Mouse (Mus musculus) forebrain, postnatal 0 days (tissue): ENCODE measurements at regions not wholly inside any gene's neighbourhood (a gene's known extent, or its start where the extent isn't known, plus 50 kb on each side); places are given as distances from the start of the nearest gene placed in this dataset.

Source experiments
- ATAC-seq: fragments of 200-750 bp; cut with Nextera tagmentation; 2 replicates; pipeline ENCODE4 v1.8.0; 2017; ENCODE audit warnings: mild to moderate bottlenecking, moderate library complexity
- DNase-seq: peaks from one replicate; pipeline ENCODE4 v3.0.0-alpha.2; 2015
- H3K27ac ChIP-seq: fragments of 300-500 bp; sonication (generic); 2 replicates; pipeline ENCODE4 v1.5.1; 2014; ENCODE audit warnings: low read depth, mild to moderate bottlenecking, antibody characterized with exemption, low read length, moderate library complexity, mixed read lengths
- H3K27me3 ChIP-seq: fragments of 300-500 bp; sonication (generic); 2 replicates; pipeline ENCODE4 v1.6.1; 2014; ENCODE audit warnings: mild to moderate bottlenecking, low read length, mixed read lengths; ENCODE audit not compliant: insufficient read depth
- H3K36me3 ChIP-seq: fragments of 300-500 bp; sonication (generic); 2 replicates; pipeline ENCODE4 v1.6.1; 2014; ENCODE audit warnings: mild to moderate bottlenecking, moderate library complexity; ENCODE audit not compliant: insufficient read depth
- H3K4me1 ChIP-seq: fragments of 300-500 bp; sonication (generic); 2 replicates; pipeline ENCODE4 v1.6.1; 2014; ENCODE audit warnings: antibody characterized with exemption; ENCODE audit not compliant: insufficient read depth
- H3K4me2 ChIP-seq: fragments of 300-500 bp; sonication (generic); 2 replicates; pipeline ENCODE4 v1.6.1; 2014; ENCODE audit warnings: low read depth, mild to moderate bottlenecking, moderate library complexity
- H3K4me3 ChIP-seq: fragments of 300-500 bp; sonication (generic); 2 replicates; pipeline ENCODE4 v1.5.1; 2014; ENCODE audit warnings: low read depth, low read length, mixed read lengths
- H3K9ac ChIP-seq: fragments of 300-500 bp; sonication (generic); 2 replicates; pipeline ENCODE4 v1.6.1; 2014; ENCODE audit warnings: mild to moderate bottlenecking
- H3K9me3 ChIP-seq: fragments of 300-500 bp; sonication (generic); 2 replicates; pipeline ENCODE4 v1.6.1; 2016; ENCODE audit warnings: low read length
- CTCF ChIP-seq: sonication (generic); IDR thresholded peaks from 2 replicates; pipeline ENCODE4 v1.5.1; 2016; ENCODE audit warnings: antibody characterized with exemption, control low read depth, low read depth
- WGBS: fragments of 180-500 bp; shearing (Covaris S2); extraction: QIAGEN DNeasy Blood & Tissue Kit; methylation state at CpG from one replicate; pipeline ENCODE4 v1.1.7; 2014; 5-methylcytosine and 5-hydroxymethylcytosine counted together

DNA sequence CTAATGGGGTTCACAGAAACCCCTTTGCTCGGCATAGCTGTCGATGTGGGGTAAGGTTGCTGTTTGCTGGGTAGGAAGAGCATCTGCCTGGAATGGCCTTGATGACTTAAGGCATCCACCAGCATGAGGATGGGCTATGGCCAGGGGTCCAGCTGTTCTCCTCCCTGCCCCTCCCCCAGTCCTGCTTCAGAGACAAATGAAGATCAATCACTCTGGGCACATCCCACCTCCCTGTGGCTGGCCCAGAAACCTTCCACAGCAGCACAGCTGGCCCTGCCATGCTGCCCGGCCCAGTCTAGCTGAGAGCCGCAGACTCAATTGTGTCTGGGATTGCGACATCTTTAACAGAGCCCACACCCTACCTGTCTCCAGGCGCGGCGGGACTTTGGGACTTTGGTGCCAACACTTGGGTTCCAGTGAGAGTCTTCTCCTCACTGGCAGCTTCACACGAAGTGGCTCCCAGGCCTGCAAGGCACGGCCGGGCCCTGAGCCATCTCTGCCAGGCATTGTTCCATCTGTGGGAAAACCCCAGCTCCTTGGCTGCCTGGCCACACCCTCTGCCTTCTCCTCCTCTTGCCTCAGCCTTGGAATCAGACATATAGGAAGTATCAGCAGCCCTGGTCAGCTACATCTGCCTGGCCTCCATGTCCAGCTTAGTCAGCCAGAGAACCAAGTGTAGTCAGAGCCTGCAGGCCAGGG, 149.6 kb upstream of the A530016L24Rik start:
- no peak overlapping the region for H3K27ac ChIP-seq
- H3K9ac ChIP-seq, result no peak overlapping the region
- no peak overlapping the region for H3K4me3 ChIP-seq
- no peak for TF ChIP-seq CTCF
- 58% methylated on average over 11 of the region's 11 CpGs for WGBS
- no peaks in the 10 kb centered on the region for H3K36me3 ChIP-seq
- H3K4me1 ChIP-seq, result peaks cover 16% of the 10 kb centered on the region
- H3K27me3 ChIP-seq, result no peaks in the 10 kb centered on the region
- H3K4me2 ChIP-seq, result no peak overlapping the region
- DNase-seq, result no peak
- no peaks in the 10 kb centered on the region for H3K9me3 ChIP-seq
- no peak for ATAC-seq

GRCm38 (mm10) chr12:112340248-112340647, 149.0 kb upstream of the A530016L24Rik start:
- no peak overlapping the region for H3K4me2 ChIP-seq
- no peak for DNase-seq
- no peaks in the 10 kb centered on the region for H3K9me3 ChIP-seq
- no peak overlapping the region for H3K27ac ChIP-seq
- ATAC-seq, result no peak
- whole genome bisulfite sequencing, result 56% methylated on average over 5 of the region's 5 CpGs
- no peak overlapping the region for H3K4me3 ChIP-seq
- TF ChIP-seq CTCF, result no peak
- H3K36me3 ChIP-seq, result no peaks in the 10 kb centered on the region
- peaks cover 16% of the 10 kb centered on the region for H3K4me1 ChIP-seq
- no peak overlapping the region for H3K9ac ChIP-seq
- no peaks in the 10 kb centered on the region for H3K27me3 ChIP-seq

DNA sequence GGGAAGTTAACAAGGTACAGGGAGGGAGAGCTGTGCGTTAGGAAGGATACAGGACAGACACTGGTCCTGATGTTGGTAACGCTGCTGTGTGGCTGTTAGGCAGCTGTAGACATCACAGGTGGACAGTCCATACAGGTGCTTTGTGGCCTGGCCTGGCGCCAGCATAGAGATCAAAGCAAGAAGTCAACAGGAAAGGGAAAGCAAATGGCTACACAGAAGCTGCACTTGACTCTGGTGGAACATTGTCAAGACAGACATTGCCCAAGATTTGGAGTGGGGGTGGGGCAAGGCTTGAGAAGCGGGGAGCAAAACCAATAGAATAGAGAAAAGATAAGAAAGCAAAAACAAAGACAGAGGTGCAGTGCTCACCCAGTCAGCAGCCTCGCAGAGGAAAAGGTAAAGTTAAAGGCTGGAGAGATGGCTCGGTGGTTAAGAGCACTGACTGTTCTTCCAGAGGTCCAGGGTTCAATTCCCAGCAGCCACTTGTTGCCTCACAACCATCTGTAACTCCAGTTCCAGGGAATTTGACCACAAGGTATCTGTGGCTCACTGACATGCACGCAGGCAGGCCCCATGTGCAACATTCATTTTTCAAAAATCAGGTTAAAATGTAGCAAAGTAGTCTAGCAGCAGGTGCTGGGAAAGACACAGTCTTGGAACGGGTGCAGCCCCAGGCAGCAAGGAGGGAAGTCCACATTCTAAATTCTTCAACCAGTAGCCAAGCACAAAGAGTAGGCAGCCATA, 147.3 kb upstream of the A530016L24Rik start:
- H3K4me2 ChIP-seq, result no peak overlapping the region
- H3K27me3 ChIP-seq, result no peaks in the 10 kb centered on the region
- no peak overlapping the region for H3K9ac ChIP-seq
- DNase-seq, result no peak
- ATAC-seq, result no peak
- no peak for TF ChIP-seq CTCF
- no peak overlapping the region for H3K27ac ChIP-seq
- peaks cover 8% of the 10 kb centered on the region for H3K4me1 ChIP-seq
- WGBS, result 80% methylated on average over 8 of the region's 8 CpGs
- no peaks in the 10 kb centered on the region for H3K36me3 ChIP-seq
- no peaks in the 10 kb centered on the region for H3K9me3 ChIP-seq
- no peak overlapping the region for H3K4me3 ChIP-seq

GRCm38 (mm10) chr12:112343064-112343463, 146.2 kb upstream of the A530016L24Rik start:
- DNase-seq (no peak), ATAC-seq (no peak)
- TF ChIP-seq CTCF, result no peak
- Histone ChIP-seq H3K36me3 (no peaks in the 10 kb centered on the region), H3K9ac (no peak overlapping the region), H3K4me3 (no peak overlapping the region), H3K9me3 (no peaks in the 10 kb centered on the region), H3K27me3 (no peaks in the 10 kb centered on the region), H3K4me1 (no peaks in the 10 kb centered on the region), H3K4me2 (no peak overlapping the region), H3K27ac (no peak overlapping the region)
- WGBS, result 92% methylated on average over 3 of the region's 3 CpGs

DNA sequence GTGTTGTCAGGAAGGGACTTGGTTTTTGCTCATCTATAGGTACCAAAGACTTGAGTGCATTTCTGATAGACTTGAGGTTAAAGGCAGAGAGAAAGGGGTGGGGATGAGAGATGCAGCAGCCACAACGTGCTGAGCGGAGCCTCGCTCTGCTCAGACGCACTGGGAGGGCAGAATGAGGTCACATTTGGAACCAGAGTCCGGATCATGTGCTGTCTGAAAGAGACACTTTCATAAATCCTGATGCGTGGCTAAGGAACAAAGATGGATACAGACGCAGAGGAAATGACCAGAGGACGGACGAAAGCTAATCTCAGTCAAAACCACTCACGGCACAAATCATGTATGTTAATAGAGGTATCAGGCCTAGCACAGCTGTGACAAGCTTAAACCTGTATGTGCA, 145.0 kb upstream of the A530016L24Rik start:
- H3K36me3 ChIP-seq, result no peaks in the 10 kb centered on the region
- H3K27me3 ChIP-seq, result no peaks in the 10 kb centered on the region
- TF ChIP-seq CTCF, result no peak
- H3K9ac ChIP-seq, result no peak overlapping the region
- DNase-seq, result no peak
- H3K4me1 ChIP-seq, result no peaks in the 10 kb centered on the region
- WGBS, result 78% methylated on average over 10 of the region's 10 CpGs
- H3K9me3 ChIP-seq, result no peaks in the 10 kb centered on the region
- ATAC-seq, result no peak
- H3K27ac ChIP-seq, result no peak overlapping the region
- no peak overlapping the region for H3K4me2 ChIP-seq
- H3K4me3 ChIP-seq, result no peak overlapping the region

GRCm38 (mm10) chr12:112345797-112346196, 143.5 kb upstream of the A530016L24Rik start:
- H3K27me3 ChIP-seq, result no peaks in the 10 kb centered on the region
- no peak overlapping the region for H3K9ac ChIP-seq
- 0 out of 2 replicates have a peak, but pooled peaks cover 3% of the 10 kb centered on the region for H3K4me1 ChIP-seq
- no peaks in the 10 kb centered on the region for H3K36me3 ChIP-seq
- no peak overlapping the region for H3K27ac ChIP-seq
- no peaks in the 10 kb centered on the region for H3K9me3 ChIP-seq
- H3K4me2 ChIP-seq, result no peak overlapping the region
- H3K4me3 ChIP-seq, result no peak overlapping the region
- ATAC-seq (no peak), DNase-seq (no peak)
- 81% methylated on average over 5 of the region's 5 CpGs for whole genome bisulfite sequencing
- no peak for TF ChIP-seq CTCF

DNA sequence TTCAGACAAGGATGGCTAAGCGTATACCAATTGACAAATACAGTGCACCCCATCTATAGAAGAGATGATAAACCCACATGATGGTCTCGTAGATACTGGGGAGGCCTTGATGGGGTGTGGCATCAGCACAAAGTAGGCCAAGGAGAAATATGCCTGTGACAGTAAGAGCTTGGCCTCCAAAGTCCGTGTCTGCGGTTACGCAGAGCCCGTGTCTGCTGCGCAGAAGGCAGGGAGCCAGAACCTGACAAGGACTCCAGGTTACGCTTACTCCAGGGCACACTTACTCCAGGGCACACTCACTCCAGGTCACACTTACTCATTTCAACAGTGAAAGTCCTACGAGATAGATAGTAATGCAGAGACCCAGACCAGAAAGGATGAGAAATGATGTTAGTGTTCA, 141.1 kb upstream of the A530016L24Rik start:
- TF ChIP-seq CTCF, result no peak
- no peak for ATAC-seq
- WGBS, result 96% methylated on average over 9 of the region's 9 CpGs

More for the DNA sequence above, 141.1 kb upstream of the A530016L24Rik start:
- H3K4me3 ChIP-seq, result no peak overlapping the region
- H3K27me3 ChIP-seq, result no peaks in the 10 kb centered on the region
- H3K4me2 ChIP-seq, result no peak overlapping the region
- no peak overlapping the region for H3K9ac ChIP-seq
- DNase-seq, result no peak
- H3K9me3 ChIP-seq, result no peaks in the 10 kb centered on the region
- no peaks in the 10 kb centered on the region for H3K36me3 ChIP-seq
- H3K4me1 ChIP-seq, result 0 out of 2 replicates have a peak, but pooled peaks cover 3% of the 10 kb centered on the region
- H3K27ac ChIP-seq, result no peak overlapping the region
